Mouse (Mus musculus) midbrain, postnatal 0 days (tissue): Measurements from ENCODE around the gene Gcnt2. TPM values are rescaled to one million over a fixed set of nuclear protein-coding genes. Genes with fewer than 3 reads are reported as not detected.
"Not testable (repeated sequence)": the region's sequence is repeated elsewhere in the genome, so short reads cannot be mapped to it uniquely, and the experiment has no call there.

Experiments used
- ATAC-seq: fragments of 200-750 bp; cut with Nextera tagmentation; 2 replicates; pipeline ENCODE4 v1.8.0; 2017; ENCODE audit warnings: moderate number of reproducible peaks, mild to moderate bottlenecking, moderate TSS enrichment, moderate library complexity; ENCODE audit not compliant: low FRiP score
- DNase-seq: peaks from one replicate; pipeline ENCODE4 v3.0.0-alpha.2; 2015; ENCODE audit warnings: low spot score
- H3K27ac ChIP-seq: fragments of 300-500 bp; sonication (generic); 2 replicates; pipeline ENCODE4 v1.5.1; 2014; ENCODE audit warnings: low read depth, mild to moderate bottlenecking, low read length, mixed read lengths
- H3K27me3 ChIP-seq: fragments of 300-500 bp; sonication (generic); 2 replicates; pipeline ENCODE4 v1.6.1; 2014; ENCODE audit warnings: low read length, control low read depth, mixed read lengths; ENCODE audit not compliant: insufficient read depth
- H3K36me3 ChIP-seq: fragments of 300-500 bp; sonication (generic); 2 replicates; pipeline ENCODE4 v1.6.1; 2014; ENCODE audit warnings: low read length, control low read depth, mixed read lengths; ENCODE audit not compliant: insufficient read depth
- H3K4me1 ChIP-seq: fragments of 300-500 bp; sonication (generic); 2 replicates; pipeline ENCODE4 v1.6.1; 2014; ENCODE audit warnings: mild to moderate bottlenecking, control low read depth, antibody characterized with exemption, low read length, mixed read lengths; ENCODE audit not compliant: insufficient read depth
- H3K4me2 ChIP-seq: fragments of 300-500 bp; sonication (generic); 2 replicates; pipeline ENCODE4 v1.6.1; 2014; ENCODE audit warnings: low read depth, mild to moderate bottlenecking, low read length, mixed read lengths; ENCODE audit not compliant: poor library complexity, severe bottlenecking
- H3K4me3 ChIP-seq: fragments of 300-500 bp; sonication (generic); 2 replicates; pipeline ENCODE4 v1.5.1; 2014; ENCODE audit warnings: low read depth, mild to moderate bottlenecking, low read length, moderate library complexity
- H3K9ac ChIP-seq: fragments of 300-500 bp; sonication (generic); replicated peaks from 2 replicates; pipeline ENCODE4 v1.6.1; 2014; ENCODE audit warnings: mild to moderate bottlenecking, low read length, moderate library complexity, mixed read lengths; ENCODE audit not compliant: poor library complexity, severe bottlenecking
- H3K9me3 ChIP-seq: fragments of 300-500 bp; sonication (generic); 2 replicates; pipeline ENCODE4 v1.6.1; 2016; ENCODE audit warnings: low read length, control low read depth
- CTCF ChIP-seq: IDR thresholded peaks from 2 replicates; pipeline ENCODE4 v1.5.1; 2016; ENCODE audit warnings: antibody characterized with exemption, mild to moderate bottlenecking
- WGBS: fragments of 180-500 bp; shearing (Covaris S2); extraction: QIAGEN DNeasy Blood & Tissue Kit; methylation state at CpG from one replicate; pipeline ENCODE4 v1.1.7; 2014; 5-methylcytosine and 5-hydroxymethylcytosine counted together
- polyA plus RNA-seq: library from polyadenylated mRNA; unstranded; fragments of >200 nt; fragmentation: Nextera tagmentation; extraction: Ambion mirVana; gene quantifications from 2 replicates; pipeline ENCODE4 v1.2.1, GENCODE M21; 2015
- total RNA-seq: library from RNA; depleted of rRNA; stranded (reverse); fragments of >200 nt; gene quantifications from 2 replicates; pipeline ENCODE4 v1.2.3, GENCODE M21; 2014

Gene Gcnt2
- total and polyA plus RNA-seq, 2 experiments from 2014 or later = 2.4 to 10.2 TPM

DNA sequence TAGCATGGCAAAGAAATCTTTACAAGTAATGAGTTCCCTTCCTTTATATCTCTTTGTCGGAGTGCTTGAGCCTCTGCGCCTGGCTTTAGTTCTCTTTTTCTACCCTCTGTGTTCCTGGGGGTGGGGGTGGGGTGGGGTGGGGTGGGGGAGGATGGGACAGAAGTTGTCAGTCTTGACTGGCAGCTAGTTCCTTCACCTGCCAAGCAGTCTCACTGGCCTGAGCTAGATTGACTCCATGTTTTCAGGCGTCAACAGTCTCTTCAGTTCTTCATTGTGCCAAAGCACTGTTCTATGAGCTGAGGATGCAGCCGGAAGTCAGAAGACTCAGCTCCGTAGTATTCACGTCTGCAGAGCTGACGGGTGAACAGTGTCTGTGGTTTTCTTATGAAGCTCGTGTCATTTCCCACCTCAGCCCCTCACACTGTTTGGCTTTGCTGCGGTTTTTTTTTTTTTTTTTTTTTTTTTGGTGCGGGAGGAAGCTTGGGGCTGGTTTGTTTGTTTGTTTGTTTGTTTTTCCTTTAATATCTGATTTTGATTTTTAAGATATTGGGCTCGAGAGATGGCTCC is 62.8 kb downstream of the Gcnt2 start:
- Histone ChIP-seq H3K9me3 (no peaks in the 10 kb centered on the region), H3K27ac (no peak overlapping the region), H3K9ac (no peak overlapping the region), H3K4me1 (no peaks in the 10 kb centered on the region), H3K4me2 (no peak overlapping the region), H3K36me3 (no peaks in the 10 kb centered on the region), H3K27me3 (no peaks in the 10 kb centered on the region), H3K4me3 (no peak overlapping the region)
- no peak for TF ChIP-seq CTCF
- ATAC-seq (no peak), DNase-seq (no peak)
- 83% methylated on average over 11 of the region's 11 CpGs for WGBS

DNA sequence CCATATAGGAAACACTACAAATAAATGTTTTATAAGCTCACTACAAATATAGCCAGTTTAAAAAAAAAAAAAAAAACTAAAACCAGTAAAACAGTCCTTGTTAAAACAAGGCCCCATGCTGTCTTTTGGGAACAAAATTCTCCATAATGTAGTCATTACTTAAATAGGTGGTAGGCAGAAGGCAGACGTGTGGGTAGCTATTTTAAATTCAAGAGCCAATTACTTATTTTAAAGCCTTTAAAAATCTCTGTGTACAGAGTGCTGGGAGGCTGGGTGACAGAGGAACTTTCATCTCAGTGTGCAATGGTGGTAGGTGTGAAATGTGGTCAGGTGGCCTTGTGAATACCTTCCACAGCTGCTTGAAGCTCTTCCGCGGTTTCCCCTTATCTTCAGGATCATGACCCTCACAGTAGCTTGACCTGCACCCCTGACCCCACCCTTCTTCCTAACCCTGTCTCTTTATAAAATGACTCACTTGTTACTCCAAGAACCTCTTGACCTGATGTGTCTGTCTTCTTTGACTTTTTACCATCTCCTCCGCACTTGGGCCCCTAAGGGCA is 64.3 kb downstream of the Gcnt2 start:
- no peak overlapping the region for H3K4me2 ChIP-seq
- H3K27me3 ChIP-seq = no peaks in the 10 kb centered on the region
- H3K4me3 ChIP-seq = no peak overlapping the region
- H3K4me1 ChIP-seq = no peaks in the 10 kb centered on the region
- ATAC-seq = no peak
- no peak for TF ChIP-seq CTCF
- H3K27ac ChIP-seq = no peak overlapping the region
- 76% methylated on average over 4 of the region's 4 CpGs for WGBS
- no peaks in the 10 kb centered on the region for H3K9me3 ChIP-seq
- DNase-seq = no peak
- H3K36me3 ChIP-seq = no peaks in the 10 kb centered on the region
- no peak overlapping the region for H3K9ac ChIP-seq

DNA sequence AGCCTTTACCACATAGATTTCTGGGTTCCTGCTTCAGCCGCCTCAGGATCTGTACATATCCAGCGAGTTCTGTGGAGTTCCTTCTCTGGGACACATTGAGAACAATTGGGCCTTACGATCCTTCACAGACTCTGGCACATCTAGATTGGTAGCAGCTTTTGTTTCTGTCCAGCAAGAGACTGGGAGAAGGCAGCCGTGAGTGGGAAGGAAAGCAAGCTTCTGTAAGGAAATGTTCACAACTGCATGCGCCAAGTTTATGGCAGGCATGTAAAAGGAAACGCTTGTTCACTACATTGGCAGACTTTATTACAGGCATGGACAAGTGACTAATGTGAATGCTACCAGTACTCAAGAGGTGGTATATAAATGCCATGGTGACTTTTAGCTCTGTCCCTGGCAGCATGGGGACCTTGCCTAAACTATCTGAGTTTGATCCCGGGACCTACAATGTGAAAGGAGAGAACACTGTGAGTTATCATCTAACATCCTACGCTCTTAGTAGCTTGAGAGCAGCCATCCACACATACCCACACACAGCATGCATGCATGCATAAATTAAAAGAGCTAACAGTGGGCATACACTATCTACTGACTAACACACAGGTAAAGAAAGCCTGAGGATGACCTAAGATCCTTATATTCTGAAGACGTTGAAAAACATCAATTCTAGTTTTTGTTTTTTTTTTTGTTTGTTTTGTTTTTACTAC is 68.8 kb downstream of the Gcnt2 start:
- no peaks in the 10 kb centered on the region for H3K27me3 ChIP-seq
- no peak overlapping the region for H3K4me3 ChIP-seq
- no peak overlapping the region for H3K9ac ChIP-seq
- ATAC-seq = no peak
- no peaks in the 10 kb centered on the region for H3K9me3 ChIP-seq
- H3K36me3 ChIP-seq = no peaks in the 10 kb centered on the region
- H3K4me2 ChIP-seq = no peak overlapping the region
- no peaks in the 10 kb centered on the region for H3K4me1 ChIP-seq
- WGBS = 85% methylated on average over 9 of the region's 9 CpGs
- no peak for TF ChIP-seq CTCF
- no peak overlapping the region for H3K27ac ChIP-seq
- DNase-seq = no peak

DNA sequence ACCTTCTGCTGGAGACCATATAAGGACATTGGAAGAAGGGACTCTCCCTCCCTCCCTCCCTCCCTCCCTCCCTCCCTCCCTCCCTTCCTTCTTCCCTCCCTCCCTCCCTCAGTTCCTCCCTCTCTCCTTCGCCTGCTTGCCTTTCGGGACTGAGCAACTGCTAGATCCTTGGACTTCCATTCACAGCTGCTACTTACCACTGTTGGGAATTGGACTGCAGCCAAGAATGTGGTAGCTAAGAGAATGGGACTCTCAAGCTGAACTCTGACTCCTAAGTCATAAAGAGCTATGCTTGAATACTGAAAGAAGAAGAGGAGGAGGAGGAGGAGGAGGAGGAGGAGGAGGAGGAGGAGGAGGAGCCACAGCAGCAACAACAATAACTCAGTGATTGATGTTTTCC is 72.3 kb downstream of the Gcnt2 start:
- H3K9me3 ChIP-seq, H3K36me3 ChIP-seq, H3K27ac ChIP-seq, ATAC-seq, H3K4me2 ChIP-seq, H3K9ac ChIP-seq, H3K4me1 ChIP-seq, H3K4me3 ChIP-seq, H3K27me3 ChIP-seq: not testable (repeated sequence)
- DNase-seq = peak; percentile 71
- no CpG with 5 or more reads among the region's 2 CpGs for WGBS

DNA sequence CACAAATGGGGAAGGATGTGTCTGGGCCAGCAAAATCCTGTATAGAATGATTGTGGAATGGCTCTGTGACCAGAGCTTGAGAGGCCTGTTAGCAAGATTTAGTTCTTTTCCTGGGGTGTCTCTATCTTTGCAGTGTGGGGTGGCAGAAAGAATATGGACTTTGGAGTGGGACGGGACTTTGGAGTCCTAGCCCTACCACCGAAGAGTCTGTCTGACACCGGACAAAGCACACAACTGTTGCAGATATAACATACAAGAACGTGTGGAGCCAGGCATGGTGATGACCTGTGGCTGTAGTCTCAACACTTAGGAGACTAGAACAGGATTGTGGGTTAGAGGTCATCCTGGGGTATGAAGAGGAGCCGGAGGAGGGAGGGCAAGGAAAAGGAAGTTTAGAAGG is 73.0 kb downstream of the Gcnt2 start:
- Histone ChIP-seq H3K9ac (no peak overlapping the region), H3K27me3 (no peaks in the 10 kb centered on the region), H3K9me3 (no peaks in the 10 kb centered on the region), H3K27ac (no peak overlapping the region), H3K4me3 (no peak overlapping the region), H3K36me3 (no peaks in the 10 kb centered on the region), H3K4me1 (no peaks in the 10 kb centered on the region), H3K4me2 (no peak overlapping the region)
- WGBS = 90% methylated on average over 5 of the region's 5 CpGs
- ATAC-seq (no peak), DNase-seq (no peak)
- TF ChIP-seq CTCF = no peak

DNA sequence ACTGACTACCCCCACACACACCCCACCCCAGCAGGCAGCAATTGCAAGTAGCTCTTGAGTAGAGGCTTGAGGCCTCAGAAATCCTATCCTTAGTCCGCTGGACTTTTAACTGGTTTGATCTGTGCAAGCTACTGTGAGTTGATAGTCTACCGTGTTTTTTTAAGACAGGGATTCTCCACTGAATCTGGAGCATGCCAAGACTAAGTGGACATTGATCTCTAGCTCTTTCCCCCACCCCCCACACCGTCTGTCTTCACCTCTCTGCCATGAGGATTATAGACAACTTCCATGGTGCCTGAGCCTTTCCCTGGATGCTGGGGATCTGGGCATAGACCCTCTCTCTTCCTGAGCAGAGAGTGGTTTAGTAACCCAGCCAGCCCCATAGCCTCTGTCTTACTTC is 74.8 kb downstream of the Gcnt2 start:
- ATAC-seq (no peak), DNase-seq (no peak)
- 80% methylated on average over 3 of the region's 3 CpGs for WGBS
- Histone ChIP-seq H3K4me1 (no peaks in the 10 kb centered on the region), H3K4me3 (no peak overlapping the region), H3K27ac (no peak overlapping the region), H3K9me3 (no peaks in the 10 kb centered on the region), H3K36me3 (no peaks in the 10 kb centered on the region), H3K4me2 (no peak overlapping the region), H3K9ac (no peak overlapping the region), H3K27me3 (no peaks in the 10 kb centered on the region)
- no peak for TF ChIP-seq CTCF
